Mouse (Mus musculus) heart, embryonic 16.5 days (tissue): ENCODE measurements around the gene Ccdc159. TPM values are rescaled to one million over a fixed set of nuclear protein-coding genes. Genes with fewer than 3 reads are reported as not detected.

Experiments used
- ATAC-seq: fragments of 200-750 bp; cut with Nextera tagmentation; replicated peaks from 2 replicates; pipeline ENCODE4 v1.8.0; 2017; ENCODE audit warnings: moderate number of reproducible peaks; ENCODE audit not compliant: insufficient read depth, low FRiP score; ENCODE audit errors: extremely low read depth
- H3K27ac ChIP-seq: fragments of 300-500 bp; sonication (generic); 2 replicates; pipeline ENCODE4 v1.5.1; 2014; ENCODE audit warnings: mild to moderate bottlenecking, low read length, control low read depth, moderate library complexity
- H3K27me3 ChIP-seq: fragments of 300-500 bp; sonication (generic); 2 replicates; pipeline ENCODE4 v1.6.1; 2014; ENCODE audit warnings: low read length, mixed read lengths; ENCODE audit not compliant: control insufficient read depth, insufficient read depth
- H3K36me3 ChIP-seq: fragments of 300-500 bp; sonication (generic); 2 replicates; pipeline ENCODE4 v1.6.1; 2014; ENCODE audit not compliant: control insufficient read depth, insufficient read depth
- H3K4me1 ChIP-seq: fragments of 300-500 bp; sonication (generic); 2 replicates; pipeline ENCODE4 v1.6.1; 2014; ENCODE audit warnings: low read length, mixed read lengths; ENCODE audit not compliant: control insufficient read depth, insufficient read depth
- H3K4me2 ChIP-seq: fragments of 300-500 bp; sonication (generic); 2 replicates; pipeline ENCODE4 v1.6.1; 2014; ENCODE audit warnings: low read depth, mild to moderate bottlenecking, control low read depth, low read length
- H3K4me3 ChIP-seq: fragments of 300-500 bp; sonication (generic); 2 replicates; pipeline ENCODE4 v1.5.1; 2014; ENCODE audit warnings: mild to moderate bottlenecking, control low read depth, low read length
- H3K9ac ChIP-seq: fragments of 300-500 bp; sonication (generic); 2 replicates; pipeline ENCODE4 v1.6.1; 2014; ENCODE audit warnings: low read length, control low read depth
- H3K9me3 ChIP-seq: fragments of 300-500 bp; sonication (generic); replicated peaks from 2 replicates; pipeline ENCODE4 v1.6.1; 2016; ENCODE audit warnings: low read length; ENCODE audit not compliant: control insufficient read depth
- WGBS: fragments of 180-500 bp; shearing (Covaris S2); extraction: QIAGEN DNeasy Blood & Tissue Kit; methylation state at CpG from one replicate; pipeline ENCODE4 v1.1.7; 2014; 5-methylcytosine and 5-hydroxymethylcytosine counted together
- polyA plus RNA-seq: library from polyadenylated mRNA; unstranded; fragments of >200 nt; fragmentation: Nextera tagmentation; extraction: Ambion mirVana; gene quantifications from 2 replicates; pipeline ENCODE4 v1.2.1, GENCODE M21; 2015

The Ccdc159 gene
- 2.3 and 2.7 TPM in 2 replicates for polyA plus RNA-seq

DNA sequence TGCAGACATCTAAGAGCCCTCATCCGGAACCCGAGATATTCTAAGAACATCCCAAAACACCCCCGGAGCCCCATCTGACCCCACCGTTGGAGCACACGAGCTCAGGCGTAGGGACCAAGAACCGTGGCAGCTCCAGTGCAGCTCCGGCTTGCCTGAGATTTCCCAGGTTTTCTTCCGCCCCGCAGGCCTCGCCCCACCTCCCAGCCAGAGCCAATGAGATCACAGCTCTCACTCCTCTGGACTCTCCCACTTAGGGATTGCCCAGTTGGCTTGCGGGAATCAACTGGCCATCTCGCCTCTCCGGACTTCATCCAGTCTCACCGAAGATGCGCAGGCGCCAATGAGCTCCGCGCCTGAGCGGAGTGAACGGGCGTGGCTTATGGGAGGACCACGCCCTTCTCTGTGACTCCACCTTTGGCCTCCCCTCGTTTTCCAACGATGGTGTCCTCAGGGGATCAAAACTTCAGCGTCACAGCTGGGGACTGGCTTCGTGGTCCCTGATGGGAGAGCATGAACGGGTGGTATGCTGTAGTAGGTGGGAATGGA lies at the start of gene Ccdc159, which contains the start of gene Tmem205:
Gene Ccdc159, plus strand, starts transcription at position 264 of the 546 bp plus-strand sequence.
Gene Tmem205, minus strand, starts transcription at position 349 of the 546 bp plus-strand sequence.
- Histone ChIP-seq H3K36me3 (no peaks in the 10 kb centered on the region), H3K27me3 (no peaks in the 10 kb centered on the region), H3K4me1 (peaks cover 24% of the 10 kb centered on the region), H3K4me2 (peak within 1 kb of the TSS; percentile 70), H3K9ac (peak within 1 kb of the TSS; percentile 72), H3K27ac (peak within 1 kb of the TSS; percentile 65), H3K4me3 (peak within 1 kb of the TSS; percentile 57), H3K9me3 (no peaks in the 10 kb centered on the region)
- ATAC-seq, result peak; percentile 89
- 0% methylated on average over 28 of the region's 28 CpGs for WGBS

DNA sequence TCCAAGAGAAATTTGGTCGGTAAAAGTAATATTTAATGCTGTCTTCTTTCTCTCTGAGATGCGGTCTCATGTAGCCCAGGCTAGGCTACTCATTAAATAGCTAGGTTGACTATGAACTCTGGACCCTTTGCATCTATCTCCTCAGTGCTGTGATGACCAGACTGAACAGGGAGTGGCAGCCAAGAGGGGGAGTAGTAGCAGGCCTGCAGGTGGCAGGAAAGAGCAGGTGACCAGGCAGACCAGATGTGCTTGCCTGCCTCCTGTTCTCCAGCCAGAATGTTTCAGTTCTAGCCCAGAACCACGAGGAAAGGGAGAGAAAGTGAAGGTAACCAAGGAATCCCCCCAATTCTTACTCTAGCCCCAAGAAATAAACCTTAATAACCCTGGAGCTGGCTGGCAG lies 38.0 kb upstream of the Ccdc159 start:
- WGBS, result 63% methylated on average over 3 of the region's 3 CpGs
- Histone ChIP-seq H3K4me2 (no peak overlapping the region), H3K27ac (no peak overlapping the region), H3K9ac (no peak overlapping the region), H3K9me3 (no peaks in the 10 kb centered on the region), H3K4me1 (no peaks in the 10 kb centered on the region), H3K4me3 (no peak overlapping the region), H3K36me3 (no peaks in the 10 kb centered on the region), H3K27me3 (0 out of 2 replicates have a peak, but pooled peaks cover 2% of the 10 kb centered on the region)
- no peak for ATAC-seq

DNA sequence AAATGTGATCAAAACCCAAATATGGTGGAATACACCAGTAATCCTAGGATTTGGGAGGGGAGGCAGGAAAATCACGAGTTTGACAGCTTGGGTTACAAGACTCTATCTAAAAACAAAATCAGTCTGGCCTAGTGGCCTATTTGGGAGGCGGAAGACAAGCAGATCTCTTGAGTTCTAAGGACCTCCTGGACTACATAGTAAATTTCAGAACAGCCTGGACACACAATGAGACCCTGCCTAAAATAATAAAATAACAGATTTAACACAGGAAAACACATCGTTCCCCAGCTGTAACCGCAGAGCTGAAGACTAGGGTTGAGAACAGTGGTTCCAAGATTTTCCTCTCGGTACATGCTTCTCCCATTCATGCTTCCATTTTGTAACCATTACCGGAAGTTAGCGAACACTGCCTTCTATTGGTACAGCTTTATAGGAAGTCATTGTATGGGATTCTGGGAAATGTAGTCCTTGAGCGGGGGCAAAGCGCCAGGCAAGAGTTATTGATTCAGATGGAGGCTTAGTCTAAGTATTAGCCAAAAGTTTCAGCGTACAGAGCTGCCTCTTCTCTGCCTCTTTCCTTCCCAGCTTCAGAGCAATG lies 25.9 kb upstream of the Ccdc159 start:
- WGBS, result 18% methylated on average over 10 of the region's 10 CpGs
- Histone ChIP-seq H3K4me1 (no peaks in the 10 kb centered on the region), H3K9me3 (no peaks in the 10 kb centered on the region; the same call in 1 of the 2 replicates), H3K27ac (no peak overlapping the region), H3K36me3 (no peaks in the 10 kb centered on the region), H3K4me3 (peak overlapping the region; percentile 54), H3K27me3 (0 out of 2 replicates have a peak, but pooled peaks cover 3% of the 10 kb centered on the region), H3K9ac (peak overlapping the region; percentile 14; the same call in 1 of the 2 replicates), H3K4me2 (peak overlapping the region; percentile 69)
- ATAC-seq, result peak; percentile 81

DNA sequence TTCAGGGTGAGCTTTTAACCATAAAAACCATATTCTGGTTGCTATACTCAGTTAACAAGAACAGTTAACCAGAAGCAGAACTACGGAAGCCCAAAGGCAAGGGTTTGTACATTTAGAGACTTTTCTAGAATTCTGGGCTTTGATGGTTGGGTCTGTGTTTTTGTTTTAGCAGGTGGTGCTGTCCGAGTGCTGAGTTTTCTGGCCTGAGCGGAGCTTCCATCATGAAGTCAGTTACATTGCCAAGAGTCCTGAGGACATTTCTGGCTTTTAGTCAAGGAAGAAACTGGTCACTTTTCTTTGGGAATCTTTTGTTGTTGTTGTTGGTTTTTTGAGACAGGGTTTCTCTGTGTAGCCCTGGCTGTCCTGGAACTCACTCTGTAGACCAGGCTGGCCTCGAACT lies 23.2 kb upstream of the Ccdc159 start:
- Histone ChIP-seq H3K9ac (no peak overlapping the region), H3K36me3 (no peaks in the 10 kb centered on the region), H3K4me3 (no peak overlapping the region), H3K27ac (no peak overlapping the region), H3K27me3 (0 out of 2 replicates have a peak, but pooled peaks cover 3% of the 10 kb centered on the region), H3K9me3 (no peaks in the 10 kb centered on the region; the same call in 1 of the 2 replicates), H3K4me2 (no peak overlapping the region), H3K4me1 (no peaks in the 10 kb centered on the region)
- WGBS, result 77% methylated on average over 4 of the region's 4 CpGs
- no peak for ATAC-seq

DNA sequence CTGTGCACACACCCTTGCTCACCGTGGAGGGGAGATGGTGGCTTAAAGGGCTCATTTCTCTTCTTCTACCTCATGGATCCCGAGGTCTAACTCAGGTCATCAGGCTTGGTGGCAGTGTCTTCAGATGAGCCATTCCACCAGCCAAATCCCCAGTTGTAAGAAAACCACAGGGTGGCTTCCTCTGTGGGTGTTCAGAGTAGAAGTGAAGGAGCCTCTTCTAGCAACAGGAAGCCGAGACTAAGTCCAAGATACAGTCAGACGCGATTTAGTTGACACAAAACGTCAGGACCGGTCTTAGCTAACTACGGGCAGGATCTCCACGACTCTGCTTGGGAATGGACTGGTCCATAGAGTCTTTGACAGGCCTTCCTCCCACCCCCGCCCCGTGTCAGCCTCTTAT lies 19.1 kb upstream of the Ccdc159 start:
- Histone ChIP-seq H3K9me3 (no peaks in the 10 kb centered on the region; the same call in 1 of the 2 replicates), H3K4me1 (no peaks in the 10 kb centered on the region), H3K27ac (no peak overlapping the region), H3K4me2 (no peak overlapping the region), H3K9ac (no peak overlapping the region), H3K36me3 (no peaks in the 10 kb centered on the region), H3K4me3 (no peak overlapping the region), H3K27me3 (no peaks in the 10 kb centered on the region)
- 62% methylated on average over 11 of the region's 11 CpGs for WGBS
- no peak for ATAC-seq

DNA sequence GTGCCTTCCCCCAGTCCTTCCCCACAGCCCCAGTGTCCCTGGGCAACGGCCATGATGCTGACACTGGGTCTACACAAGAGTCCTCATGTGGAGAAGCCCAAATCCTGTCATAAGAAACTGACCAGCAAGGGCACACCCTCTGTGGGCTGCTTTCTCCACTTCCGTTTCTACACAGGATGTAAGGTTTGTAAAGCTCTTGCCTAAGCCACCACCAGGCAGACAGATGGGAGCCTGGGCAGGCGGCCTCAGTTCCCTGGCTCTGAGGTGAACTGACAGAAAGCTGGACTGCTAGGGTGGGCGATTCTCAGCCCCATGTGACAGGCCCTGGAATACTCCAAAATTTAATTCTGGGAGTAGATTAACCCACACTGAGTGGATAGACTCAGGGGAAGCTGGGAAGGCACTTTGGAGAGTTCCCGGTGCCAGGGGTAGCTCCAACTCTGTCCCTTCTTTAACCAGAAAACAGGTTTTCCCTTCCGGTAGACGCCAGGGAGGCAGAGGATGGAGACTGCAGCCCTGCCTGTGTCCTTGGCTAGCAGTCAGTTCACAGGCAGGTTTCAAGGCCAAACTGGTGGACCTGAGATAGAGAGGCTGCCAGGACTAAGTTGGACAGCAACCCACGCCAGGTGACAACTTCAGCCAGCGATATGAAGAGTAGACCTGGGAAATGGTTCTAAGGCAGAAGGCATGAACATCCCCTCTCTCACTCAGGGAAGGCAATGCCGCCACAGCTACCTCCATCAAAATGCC lies 17.6 kb upstream of the Ccdc159 start:
- H3K36me3 ChIP-seq, result no peaks in the 10 kb centered on the region
- 70% methylated on average over 10 of the region's 10 CpGs for WGBS
- no peaks in the 10 kb centered on the region; the same call in 1 of the 2 replicates for H3K9me3 ChIP-seq
- no peaks in the 10 kb centered on the region for H3K4me1 ChIP-seq
- no peak overlapping the region for H3K9ac ChIP-seq
- ATAC-seq, result no peak
- no peaks in the 10 kb centered on the region for H3K27me3 ChIP-seq
- no peak overlapping the region for H3K4me2 ChIP-seq
- no peak overlapping the region for H3K4me3 ChIP-seq
- no peak overlapping the region for H3K27ac ChIP-seq

DNA sequence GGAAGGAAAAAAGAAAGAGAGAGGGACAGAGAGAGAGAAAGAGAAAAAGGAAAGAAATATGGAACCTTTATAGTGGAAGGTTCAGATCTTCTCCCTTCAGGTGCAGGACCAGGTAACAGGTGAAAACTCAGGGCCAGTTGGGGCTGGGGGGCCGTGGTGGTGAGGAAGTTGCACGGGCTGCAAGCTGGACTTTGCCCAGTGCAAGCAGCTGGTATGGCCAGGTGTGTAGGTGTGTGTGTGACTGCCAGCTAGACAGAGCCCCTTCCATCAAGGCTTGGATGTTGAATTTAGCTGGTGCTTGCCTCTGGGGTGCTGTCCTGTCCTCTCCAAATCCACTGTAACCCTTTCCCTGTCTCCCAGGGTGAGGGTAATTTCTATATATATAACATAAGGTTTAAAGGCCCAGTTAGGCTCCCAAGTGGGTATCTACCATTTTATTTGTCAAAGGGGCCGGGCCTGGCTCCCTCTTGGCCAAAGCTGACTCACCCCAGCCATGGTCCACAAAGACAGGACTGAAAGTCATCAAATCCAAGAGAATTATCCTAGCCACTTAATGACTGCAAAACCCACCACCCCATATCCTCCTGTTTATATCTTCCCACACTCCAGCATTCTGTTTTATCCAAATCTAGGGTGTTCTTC lies 10.3 kb upstream of the Ccdc159 start:
- H3K4me3 ChIP-seq, result peak overlapping the region; percentile 69
- peak overlapping the region; percentile 72 for H3K9ac ChIP-seq

DNA sequence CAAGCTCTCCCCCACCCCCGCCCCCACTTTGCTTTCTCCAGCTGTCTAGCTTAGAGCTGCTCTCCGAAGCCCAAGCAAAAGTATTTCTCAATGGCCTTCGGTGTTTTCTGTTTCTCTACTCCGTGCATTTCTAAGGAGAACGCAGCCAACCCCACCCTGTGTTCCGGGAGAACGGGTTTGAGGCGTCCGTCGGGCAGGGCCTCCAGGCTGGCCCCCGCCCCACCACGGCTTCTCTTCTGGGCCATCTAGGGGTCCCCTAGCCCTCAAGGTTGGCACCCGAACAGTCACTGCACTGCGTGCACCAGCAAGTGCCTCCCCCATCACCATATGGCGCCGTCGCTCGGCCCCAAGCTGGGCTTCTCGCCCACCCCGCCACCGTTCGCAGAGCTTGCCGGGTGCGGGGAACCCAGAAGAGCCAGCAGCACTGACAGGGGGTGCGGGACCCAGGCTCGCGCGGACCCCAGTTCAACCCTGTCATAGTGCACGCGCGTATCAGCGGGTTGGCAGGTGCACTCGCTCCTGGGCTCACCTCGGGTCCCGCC lies 9.7 kb upstream of the Ccdc159 start:
- H3K27ac ChIP-seq, result peak overlapping the region; percentile 17; the same call in 1 of the 2 replicates
- peak; percentile 25 for ATAC-seq
- peak overlapping the region; percentile 69 for H3K4me3 ChIP-seq
- no peaks in the 10 kb centered on the region for H3K27me3 ChIP-seq
- no peaks in the 10 kb centered on the region for H3K36me3 ChIP-seq
- H3K9me3 ChIP-seq, result no peaks in the 10 kb centered on the region
- H3K4me2 ChIP-seq, result peak overlapping the region; percentile 86
- WGBS, result 2% methylated on average over 33 of the region's 35 CpGs
- peaks cover 5% of the 10 kb centered on the region; the same call in 1 of the 2 replicates for H3K4me1 ChIP-seq
- peak overlapping the region; percentile 72 for H3K9ac ChIP-seq

More for the DNA sequence above, 10.3 kb upstream of the Ccdc159 start:
- 67% methylated on average over 3 of the region's 3 CpGs for WGBS
- H3K4me1 ChIP-seq, result peaks cover 5% of the 10 kb centered on the region; the same call in 1 of the 2 replicates
- H3K9me3 ChIP-seq, result no peaks in the 10 kb centered on the region
- no peak overlapping the region for H3K27ac ChIP-seq
- H3K36me3 ChIP-seq, result no peaks in the 10 kb centered on the region
- peak overlapping the region; percentile 86 for H3K4me2 ChIP-seq
- no peaks in the 10 kb centered on the region for H3K27me3 ChIP-seq
- ATAC-seq, result no peak
